Mouse (Mus musculus): ENCODE data around the gene Pml. TPM values are rescaled to one million over a fixed set of nuclear protein-coding genes. Genes with fewer than 3 reads are reported as not detected.
A peak's percentile ranks its signal among the peaks of the same experiment; 100 is the strongest.
"Not testable (repeated sequence)": the region's sequence is repeated elsewhere in the genome, so short reads cannot be mapped to it uniquely, and the experiment has no call there.

Pml gene
- total RNA-seq, 2 experiments from 2014 or later, result 3.5 to 4.6 TPM

DNA sequence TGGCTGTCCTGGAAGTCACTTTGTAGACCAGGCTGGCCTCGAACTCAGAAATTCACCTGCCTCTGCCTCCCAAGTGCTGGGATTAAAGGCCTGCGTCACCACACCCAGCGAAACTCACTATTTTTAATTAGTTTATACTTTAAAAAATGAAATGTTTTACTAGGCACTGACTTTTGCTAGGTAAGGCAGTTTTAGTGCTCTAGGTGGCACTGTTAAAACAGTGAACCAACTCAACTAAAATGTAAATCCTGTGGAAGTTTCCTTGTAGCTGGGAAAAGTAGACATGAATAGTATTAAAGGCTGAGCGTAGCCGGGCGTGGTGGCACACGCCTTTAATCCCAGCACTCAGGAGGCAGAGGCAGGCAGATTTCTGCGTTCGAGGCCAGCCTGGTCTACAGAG is 22.0 kb upstream of the Pml start:
- DNase-seq, result not testable (repeated sequence)

DNA sequence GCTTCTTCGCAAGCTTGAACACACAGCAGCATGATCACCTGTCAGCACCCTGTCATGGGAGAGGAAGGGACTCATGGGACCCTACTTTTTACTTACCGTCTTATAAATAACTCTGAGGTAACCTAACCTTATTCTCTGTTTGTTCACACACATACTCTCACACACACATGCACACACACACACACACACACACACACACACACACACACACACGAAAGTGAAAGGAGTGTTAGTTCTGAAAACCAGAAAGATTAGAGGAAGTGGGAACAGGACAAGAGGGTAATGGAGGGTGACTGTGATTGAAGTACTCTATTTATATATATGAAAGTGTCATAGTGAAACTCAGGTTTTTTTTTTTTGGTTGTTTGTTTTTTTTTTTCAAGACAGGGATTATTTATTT is 21.5 kb upstream of the Pml start:
- no peak for DNase-seq

DNA sequence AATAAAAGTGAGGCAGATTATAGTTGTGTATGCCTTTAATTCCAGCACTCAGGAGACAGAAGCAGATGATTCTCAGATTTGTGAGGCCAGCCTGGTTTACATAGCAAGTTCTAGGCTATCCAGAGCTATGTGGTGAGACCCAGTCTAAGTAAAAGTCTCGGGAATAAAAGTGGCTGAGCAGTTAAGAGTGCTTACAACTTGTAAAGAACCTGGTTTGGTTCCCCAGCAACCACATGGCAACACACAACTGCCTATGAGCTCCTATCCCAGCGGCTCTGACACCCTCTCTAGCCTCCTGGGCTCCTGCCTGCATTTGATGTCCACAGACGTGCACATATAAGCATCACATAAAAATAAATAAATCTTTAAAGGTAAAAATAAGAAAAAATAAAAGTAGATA is 20.5 kb upstream of the Pml start:
- DNase-seq, result no peak

DNA sequence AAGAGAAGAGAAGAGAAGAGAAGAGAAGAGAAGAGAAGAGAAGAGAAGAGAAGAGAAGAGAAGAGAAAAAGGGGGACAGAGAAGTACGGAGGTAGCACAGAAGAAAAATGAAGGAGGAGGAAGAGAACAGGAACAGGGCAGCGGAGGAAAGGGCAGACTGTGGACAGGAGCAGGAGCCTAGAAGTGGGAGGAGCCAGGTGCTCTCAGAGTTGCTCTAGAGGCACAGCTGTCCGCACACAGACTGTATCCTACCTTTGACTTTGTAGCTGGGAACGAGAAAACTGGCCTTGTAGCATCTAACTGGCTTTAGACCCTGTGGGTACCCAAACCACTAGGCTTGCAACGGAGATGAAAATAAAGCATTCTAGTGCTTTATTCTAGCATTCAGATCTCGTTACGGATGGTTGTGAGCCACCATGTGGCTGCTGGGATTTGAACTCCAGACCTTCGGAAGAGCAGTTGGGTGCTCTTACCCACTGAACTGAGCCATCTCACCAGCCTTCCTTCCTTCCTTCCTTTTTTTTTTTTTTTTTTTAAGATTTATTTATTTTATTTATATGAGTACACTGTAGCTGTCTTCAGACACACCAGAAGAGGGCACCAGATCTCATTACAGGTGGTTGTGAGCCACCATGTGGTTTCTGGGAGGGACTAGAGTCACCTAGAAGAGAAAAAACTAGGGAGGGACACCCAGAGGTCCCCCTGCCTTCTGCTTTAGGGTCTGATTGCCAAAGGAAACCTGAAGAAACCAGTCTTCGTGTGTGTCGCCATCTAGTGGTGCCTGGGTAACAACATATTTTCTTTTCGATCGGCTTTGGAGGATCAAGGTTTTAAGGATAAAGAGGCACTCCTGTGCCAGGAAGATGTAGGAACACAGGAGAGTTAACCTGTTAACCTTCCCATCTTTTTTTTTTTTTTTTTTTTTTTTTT is 19.1 kb upstream of the Pml start:
- DNase-seq, result no peak

DNA sequence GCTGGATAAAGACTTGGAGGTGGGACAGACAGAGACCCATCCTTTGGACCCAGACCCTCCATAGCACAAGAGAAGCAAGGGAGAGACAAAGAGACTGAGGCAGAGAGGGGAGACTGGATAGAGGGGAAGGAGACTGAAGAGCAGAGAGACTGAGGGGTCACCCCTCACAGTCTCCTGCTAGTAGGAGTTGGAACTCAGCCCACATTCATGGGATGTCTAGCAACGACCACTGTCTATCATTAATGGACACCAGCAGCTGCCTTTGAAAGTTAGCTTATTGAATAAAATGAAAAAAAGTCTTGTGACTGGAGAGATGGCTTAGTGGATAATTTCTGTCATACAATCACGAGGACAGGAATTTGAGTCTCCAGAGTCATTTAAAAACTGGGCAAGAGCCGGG is 17.5 kb upstream of the Pml start:
- no peak for DNase-seq

DNA sequence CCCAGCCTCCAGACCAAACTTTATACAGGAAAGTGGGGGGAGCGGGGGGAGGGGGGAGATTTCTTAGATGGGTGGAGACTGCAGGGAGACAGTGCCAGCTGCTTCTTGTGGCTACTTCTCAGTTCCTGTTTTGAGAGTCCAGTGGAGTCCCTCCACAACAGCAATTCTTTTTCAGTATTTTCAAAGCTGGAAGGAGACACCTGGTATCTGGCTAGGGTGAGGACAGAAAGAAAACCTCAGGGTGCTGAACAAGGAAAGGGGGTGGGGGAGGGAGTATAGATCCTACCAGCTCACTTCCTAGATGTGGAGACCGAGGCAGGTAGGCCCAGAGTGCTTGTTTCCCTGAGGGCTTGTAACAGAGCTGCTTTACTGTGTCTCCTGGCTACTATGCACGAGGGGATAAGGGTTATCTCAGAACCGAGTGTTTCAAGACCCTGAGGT is 17.0 kb upstream of the Pml start:
- DNase-seq, result no peak

DNA sequence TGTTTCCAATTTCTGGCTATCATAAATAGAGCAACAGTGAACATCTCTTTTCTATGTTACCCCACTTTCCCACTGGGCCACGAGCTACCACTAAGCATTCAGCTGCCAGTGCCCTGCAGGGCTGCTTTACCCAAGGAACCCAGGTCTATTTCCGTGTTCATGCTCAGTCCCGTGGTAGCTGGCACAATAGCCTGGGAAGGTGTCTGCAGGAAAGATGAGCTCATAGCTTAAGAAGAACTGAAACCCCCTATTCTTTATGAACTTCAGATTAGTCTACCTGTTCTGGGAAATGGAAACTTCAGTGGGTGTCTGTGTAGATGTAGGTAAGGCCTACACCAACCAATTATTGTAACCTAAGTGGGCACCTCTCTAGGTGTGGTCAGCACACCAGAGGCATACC is 15.8 kb upstream of the Pml start:
- no peak for DNase-seq

DNA sequence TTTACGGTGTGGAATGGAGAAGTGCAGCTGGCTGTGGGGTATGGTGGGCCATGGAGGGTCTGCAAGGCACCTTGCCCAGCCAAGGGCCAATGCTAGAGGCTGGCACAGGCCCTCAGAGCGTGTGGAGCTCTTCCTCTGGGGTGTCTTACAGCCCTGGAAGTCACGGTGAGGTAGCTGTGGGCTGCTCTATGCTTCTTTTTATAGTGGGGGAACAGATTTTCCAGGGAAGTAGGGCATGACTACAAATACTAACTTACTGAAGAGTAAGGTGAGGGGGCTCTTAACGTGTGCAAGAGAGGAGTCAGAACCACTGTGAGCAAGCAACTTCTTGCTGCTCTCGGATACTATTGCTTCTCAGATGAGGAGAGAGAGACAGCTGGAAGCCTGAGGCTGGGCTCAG is 12.9 kb upstream of the Pml start:
- no peak for DNase-seq

DNA sequence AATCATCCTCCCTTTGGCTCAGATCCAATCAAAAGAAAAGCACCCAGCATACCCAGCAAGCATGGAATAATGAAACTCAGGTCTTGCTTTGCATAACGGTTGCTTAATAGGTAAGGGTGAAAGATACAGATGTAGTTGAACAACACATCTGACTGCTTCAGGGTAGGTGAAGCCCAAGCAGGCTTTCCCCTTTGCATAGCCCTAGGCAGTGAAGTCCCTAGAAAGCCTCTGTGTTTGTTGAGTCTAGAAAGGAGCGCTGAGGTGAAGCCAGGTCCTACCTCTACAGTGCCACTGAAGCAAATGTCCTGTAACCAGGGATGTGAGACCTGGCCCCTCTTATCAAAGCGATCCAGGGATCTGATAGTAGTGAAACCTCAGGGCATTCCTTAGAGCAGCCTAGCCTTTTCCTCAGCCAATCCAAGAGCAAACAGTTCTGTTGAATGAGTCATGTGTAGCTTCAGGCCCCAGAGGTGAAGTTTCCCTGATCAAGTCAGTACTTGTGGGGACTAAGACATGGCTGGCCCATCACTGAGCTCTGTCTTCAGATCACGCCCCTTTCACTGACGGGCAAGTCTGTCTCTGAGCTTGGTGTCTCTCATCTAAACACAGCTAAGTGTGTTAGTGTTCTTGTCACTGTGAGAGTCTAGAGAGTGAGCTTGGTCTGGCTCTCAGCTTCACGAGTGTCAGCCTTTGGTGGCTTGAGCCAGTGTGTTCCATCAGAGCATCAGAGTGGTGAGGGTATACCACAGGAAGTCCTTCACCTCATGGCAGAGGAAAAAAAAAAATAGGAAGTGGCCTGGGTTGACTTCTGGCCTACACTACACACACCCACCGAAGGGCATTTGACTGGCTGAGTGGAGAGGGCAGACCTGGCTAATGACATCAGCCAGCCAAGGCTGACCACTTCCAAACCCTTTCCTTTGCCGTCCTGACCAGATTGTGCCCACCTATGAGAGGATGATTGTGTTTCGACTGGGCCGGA is 6.4 kb upstream of the Pml start:
- no peak for DNase-seq

DNA sequence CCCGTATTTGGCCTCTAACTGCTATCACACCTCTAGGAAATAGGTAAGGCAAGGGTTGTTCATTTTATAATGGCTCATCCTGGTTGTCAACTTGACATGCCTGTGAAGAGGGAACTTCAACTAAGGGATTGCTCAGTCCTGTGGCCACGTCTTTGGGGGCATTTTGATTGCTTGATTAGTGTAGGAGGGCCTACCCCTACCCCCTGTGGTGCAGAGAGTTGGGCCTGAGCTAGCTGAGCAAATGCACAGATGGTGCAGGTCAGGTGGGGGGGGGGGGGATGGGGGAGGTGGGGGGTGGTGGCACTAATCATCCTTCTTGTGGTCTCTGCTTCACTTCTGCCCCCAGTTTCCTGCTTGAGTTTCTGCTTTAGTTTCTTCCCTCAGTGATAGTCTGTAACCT is 5.5 kb upstream of the Pml start:
- DNase-seq, result no peak

DNA sequence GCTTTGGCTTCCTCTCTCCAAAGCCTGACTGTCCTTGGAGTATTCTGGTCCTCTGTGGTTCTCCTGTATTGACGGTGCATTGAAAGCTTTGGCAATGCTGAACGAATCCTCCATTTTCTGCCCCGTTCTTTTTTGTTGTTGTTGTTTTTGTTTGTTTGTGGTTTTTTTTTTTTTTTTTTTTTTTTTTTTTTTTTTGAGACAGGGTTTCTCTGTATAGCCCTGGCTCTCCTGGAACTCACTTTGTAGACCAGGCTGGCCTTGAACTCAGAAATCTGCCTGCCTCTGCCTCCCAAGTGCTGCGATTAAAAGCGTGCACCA is 4.2 kb upstream of the Pml start:
- not testable (repeated sequence) for DNase-seq

DNA sequence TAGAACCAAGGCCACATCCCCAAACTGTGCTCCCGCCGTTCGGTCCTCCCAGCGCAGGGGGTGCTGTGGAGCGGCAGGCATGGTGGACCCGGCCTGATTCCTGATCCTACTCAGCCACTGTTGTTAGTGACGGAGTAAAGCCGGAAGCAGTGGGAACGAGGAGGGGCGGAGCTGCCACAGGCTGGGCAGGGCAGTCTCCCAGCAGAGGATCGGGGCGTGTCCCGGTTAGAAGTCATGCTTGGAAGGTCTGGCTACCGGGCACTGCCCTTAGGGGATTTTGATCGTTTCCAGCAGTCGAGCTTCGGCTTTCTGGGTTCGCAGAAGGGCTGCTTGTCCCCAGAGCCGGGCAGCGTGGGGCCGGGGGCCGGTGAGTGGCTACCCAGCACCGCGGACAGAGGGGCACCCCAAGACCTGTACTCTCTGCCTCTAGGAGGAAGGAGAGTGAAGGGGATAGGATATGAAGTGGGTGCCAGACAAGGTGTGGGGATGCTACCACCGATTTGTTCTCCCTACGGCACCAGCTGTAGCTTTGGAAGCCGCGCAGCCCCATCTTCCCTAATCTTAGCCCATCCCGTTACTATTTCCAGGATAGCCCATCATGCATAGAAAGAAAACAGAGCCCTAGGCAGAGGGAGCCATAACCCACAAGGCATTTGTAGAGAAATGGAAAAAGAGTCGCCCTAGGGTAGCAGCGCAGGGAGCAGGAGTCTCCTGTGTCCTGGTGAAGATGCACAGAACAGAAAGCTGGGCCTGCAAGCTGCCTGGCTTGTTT is 3.6 kb upstream of the Pml start, which contains the start of gene Stoml1:
Stoml1 (plus strand) TSS at position 132 of the 772 bp plus-strand sequence.
- DNase-seq, result peak; percentile 93

DNA sequence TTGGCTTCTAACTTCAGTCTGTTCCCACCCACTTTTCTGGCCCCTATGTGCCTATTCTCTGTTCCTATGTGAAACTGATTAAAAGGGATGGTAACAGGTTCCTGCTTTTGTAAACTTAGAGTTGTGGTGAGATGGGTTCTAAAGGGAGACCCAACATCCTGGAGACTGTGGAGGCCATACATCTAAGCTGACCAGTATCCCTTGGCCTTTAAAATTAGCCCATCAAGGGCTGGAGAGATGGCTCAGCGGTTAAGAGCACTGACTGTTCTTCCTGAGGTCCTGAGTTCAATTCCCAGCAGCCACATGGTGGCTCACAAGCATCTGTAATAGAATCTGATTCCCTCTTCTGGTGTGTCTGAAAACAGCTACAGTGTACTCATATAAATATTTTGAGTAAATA is 1.1 kb upstream of the Pml start:
- DNase-seq, result not testable (repeated sequence)

DNA sequence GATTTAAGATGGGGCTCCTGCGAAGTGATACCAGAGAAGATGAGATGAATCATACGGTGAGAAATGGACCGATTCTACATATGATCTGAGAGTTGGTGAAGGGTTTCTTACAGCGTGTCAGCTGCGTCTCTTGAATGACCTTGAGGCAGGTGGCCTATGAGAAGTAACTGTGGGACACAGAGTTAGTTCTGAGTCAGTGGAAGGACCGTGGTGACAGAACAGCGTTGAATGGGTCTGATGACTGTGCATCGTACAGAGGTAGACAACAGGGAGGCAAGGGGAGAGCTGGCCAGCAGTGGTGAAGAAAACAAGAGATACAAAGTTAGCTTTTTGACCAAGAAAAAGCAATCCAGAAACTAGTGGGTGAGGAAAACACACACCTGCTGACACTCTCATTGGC is 736 bp upstream of the Pml start:
- no peak for DNase-seq

DNA sequence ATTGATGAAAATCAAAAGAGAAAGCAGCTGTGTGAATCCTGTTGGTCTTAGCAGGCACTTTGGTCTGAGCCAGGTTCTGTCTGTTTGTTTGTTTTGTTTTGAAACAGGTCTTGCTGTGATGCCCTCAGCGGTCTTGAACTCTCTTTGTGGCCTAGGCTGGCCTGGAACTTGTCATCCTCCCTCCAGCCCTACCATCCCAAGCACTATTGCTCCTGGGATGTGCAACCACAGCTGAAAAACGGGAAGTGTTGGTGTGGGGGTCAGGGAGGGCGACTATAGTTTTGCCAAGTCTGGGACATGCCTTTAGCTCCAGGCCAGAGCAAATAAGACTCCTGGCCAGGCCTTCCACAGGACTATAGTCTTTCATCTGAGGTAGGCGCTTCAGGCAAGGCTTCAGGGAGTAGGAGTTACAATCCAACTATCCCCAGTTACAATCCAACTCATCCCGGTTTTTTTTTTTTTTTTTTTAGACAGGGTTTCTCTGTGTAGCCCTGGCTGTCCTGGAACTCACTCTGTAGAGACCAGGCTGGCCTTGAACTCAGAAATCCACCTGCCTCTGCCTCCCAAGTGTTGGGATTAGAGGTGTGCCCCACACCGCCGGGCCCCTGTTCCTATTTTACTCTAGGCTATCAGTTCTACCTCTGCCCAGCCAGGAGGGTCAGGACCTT is 706 bp downstream of the Pml start:
- DNase-seq, result no peak

DNA sequence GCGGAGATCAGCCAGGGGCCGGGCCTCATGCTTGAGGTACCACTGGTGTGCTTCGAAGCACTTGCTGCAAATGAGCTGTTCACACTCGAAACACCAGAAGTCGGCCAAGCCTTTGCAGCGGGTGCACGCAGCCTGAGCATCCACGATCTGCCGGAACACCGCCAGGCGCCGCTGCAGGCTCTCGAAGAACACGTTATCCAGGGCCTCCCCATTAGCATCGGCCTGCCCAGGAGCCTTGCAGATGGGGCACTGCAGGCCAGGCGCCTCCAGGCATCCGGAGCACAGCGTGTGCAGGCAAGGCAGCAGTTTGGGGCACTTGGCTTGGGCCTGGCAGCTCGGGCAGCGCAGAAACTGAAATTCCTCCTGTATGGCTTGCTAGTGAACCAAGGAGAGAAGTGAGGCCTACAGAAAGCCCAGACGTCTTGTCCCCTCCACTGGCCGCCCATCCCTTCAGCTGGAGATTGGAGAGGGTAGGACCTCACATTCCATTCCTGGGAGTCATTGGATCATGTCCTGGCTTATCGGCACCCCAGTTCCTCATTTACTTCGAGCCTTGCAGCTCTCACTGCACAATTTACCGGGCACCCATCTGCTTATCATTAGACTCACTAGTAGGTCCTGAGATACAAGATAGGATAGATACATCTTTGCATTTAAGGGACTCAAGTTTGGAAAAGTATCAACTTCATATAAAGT is 2.4 kb downstream of the Pml start:
- DNase-seq, result peak; percentile 68

DNA sequence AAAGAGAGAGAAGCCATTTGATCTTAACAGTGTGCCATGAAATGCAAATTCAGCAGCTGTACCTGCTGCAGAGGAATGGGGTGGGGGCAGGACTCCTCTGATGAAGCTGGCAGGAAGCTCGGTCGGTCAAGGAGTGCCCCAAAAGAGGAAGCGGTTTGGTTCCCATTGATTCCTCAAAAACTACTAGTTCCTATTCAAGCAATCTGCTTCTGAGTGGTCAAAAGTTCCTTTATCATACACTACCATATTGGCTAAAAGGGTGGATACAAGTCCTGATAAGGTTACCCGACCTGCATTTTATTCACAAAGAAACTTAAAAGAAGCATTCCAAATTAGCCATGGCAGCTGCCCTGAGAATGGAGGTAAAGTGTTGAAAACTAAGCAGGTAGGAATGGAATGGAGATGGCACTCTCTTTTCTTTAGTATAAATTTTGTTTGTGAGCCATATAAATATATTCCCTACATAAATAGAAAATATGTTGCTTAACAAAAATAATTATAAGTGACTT is 3.4 kb downstream of the Pml start:
- no peak for DNase-seq

DNA sequence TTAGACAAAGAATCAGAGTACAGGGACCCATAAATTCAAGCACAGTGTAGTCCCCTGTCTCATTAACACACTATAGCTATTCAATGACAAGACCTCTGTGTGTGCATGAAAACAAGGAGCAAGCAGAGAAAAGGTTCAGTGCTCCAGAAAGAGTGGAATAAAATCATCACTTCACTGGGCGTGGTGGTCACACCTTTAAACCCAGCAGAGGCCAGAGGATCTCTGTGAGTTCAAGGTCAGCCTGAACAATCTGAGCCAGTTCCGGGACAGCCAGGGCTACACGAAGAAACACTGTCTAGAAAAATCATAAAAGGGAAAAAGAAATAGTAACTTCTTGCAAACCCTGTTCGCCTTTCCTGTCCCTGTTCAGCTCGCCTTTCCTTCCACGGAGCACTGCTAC is 5.9 kb downstream of the Pml start:
- DNase-seq, result no peak

DNA sequence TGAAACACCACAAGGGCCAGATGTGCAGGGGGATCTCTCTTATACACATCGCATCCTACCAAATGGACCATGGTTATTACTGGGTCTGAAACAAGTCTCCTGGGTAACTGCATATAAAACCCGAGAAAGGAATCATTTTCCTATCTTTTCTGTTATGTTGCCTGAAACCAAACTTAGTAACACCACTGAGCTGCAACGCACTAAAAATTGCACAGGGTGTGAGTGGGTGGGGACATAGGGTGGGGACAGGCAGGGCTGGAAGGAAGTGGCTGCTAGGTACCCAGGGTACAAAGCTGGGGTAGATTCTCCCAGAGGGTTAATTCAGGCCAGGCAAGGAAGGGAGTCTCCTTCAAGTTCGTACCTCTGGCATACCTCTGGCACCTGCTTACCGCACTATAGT is 6.9 kb downstream of the Pml start:
- no peak for DNase-seq

DNA sequence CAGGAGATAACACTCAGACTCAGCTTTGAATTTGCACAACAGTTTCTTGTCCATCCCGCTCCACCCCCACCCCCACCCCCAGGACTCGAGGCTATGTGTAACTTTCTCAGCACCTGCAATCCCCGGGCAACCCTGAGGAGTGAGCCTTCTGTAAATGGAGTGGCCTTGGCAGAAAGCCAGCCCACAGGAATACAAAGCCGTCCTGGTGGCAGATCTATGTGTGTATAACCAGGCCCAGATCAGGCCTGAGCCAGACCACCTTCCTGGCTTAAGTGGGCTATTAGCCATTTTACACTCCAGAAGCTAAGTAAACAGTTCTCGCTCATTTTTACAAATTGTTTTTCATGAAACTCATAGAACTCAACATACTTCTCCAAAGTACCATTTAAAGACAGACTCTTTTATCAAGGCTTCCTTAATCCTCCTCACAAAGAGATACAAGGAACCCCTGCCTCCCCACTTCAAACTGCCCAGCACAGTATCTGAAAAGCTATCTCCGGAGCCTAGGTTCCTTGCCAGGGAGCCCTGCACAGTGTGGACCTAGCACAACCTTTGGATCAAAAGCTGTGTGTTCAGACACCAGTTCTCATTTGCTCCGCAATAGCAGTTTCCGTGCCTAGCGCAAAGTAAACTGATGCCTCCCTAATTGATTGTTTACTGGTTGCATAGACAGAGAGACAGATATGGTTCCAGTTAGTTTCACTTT is 7.7 kb downstream of the Pml start:
- no peak for DNase-seq
